Mouse (Mus musculus) embryonic facial prominence, embryonic 11.5 days (tissue): ENCODE results near the gene Dtnb. TPM values are rescaled to one million over a fixed set of nuclear protein-coding genes. Genes with fewer than 3 reads are reported as not detected.

Experiments used
- ATAC-seq: fragments of 200-750 bp; cut with Nextera tagmentation; replicated peaks from 2 replicates; pipeline ENCODE4 v1.8.0; 2017; ENCODE audit warnings: low read depth; ENCODE audit not compliant: insufficient number of reproducible peaks, low FRiP score, low TSS enrichment
- DNase-seq: peaks from one replicate; pipeline ENCODE4 v3.0.0-alpha.2; 2015; ENCODE audit warnings: low spot score
- H3K27ac ChIP-seq: fragments of 300-500 bp; sonication (generic); replicated peaks from 2 replicates; pipeline ENCODE4 v1.5.1; 2014; ENCODE audit warnings: mild to moderate bottlenecking, low read depth, low read length, control low read depth
- H3K27me3 ChIP-seq: fragments of 300-500 bp; sonication (generic); 2 replicates; pipeline ENCODE4 v1.6.1; 2014; ENCODE audit warnings: mild to moderate bottlenecking, low read length, moderate library complexity, mixed read lengths; ENCODE audit not compliant: control insufficient read depth, insufficient read depth
- H3K36me3 ChIP-seq: fragments of 300-500 bp; sonication (generic); replicated peaks from 2 replicates; pipeline ENCODE4 v1.6.1; 2014; ENCODE audit warnings: low read depth, mild to moderate bottlenecking, low read length, moderate library complexity, mixed read lengths; ENCODE audit not compliant: control insufficient read depth, insufficient read depth
- H3K4me1 ChIP-seq: fragments of 300-500 bp; sonication (generic); 2 replicates; pipeline ENCODE4 v1.6.1; 2014; ENCODE audit warnings: low read length, mixed read lengths; ENCODE audit not compliant: control insufficient read depth, insufficient read depth
- H3K4me2 ChIP-seq: fragments of 300-500 bp; sonication (generic); 2 replicates; pipeline ENCODE4 v1.6.1; 2014; ENCODE audit warnings: low read depth, mild to moderate bottlenecking, control low read depth, low read length, moderate library complexity
- H3K4me3 ChIP-seq: fragments of 300-500 bp; sonication (generic); 2 replicates; pipeline ENCODE4 v1.5.1; 2014; ENCODE audit warnings: low read depth, low read length, control low read depth
- H3K9ac ChIP-seq: fragments of 300-500 bp; sonication (generic); replicated peaks from 2 replicates; pipeline ENCODE4 v1.6.1; 2014; ENCODE audit warnings: mild to moderate bottlenecking, control low read depth, low read length
- H3K9me3 ChIP-seq: fragments of 300-500 bp; sonication (generic); replicated peaks from 2 replicates; pipeline ENCODE4 v1.6.1; 2016; ENCODE audit warnings: mild to moderate bottlenecking, low read length, inconsistent platforms, mixed read lengths; ENCODE audit not compliant: control insufficient read depth
- WGBS: fragments of 180-500 bp; shearing (Covaris S2); extraction: QIAGEN DNeasy Blood & Tissue Kit; methylation state at CpG from one replicate; pipeline ENCODE4 v1.1.7; 2014; 5-methylcytosine and 5-hydroxymethylcytosine counted together
- polyA plus RNA-seq: library from polyadenylated mRNA; unstranded; fragments of >200 nt; fragmentation: Nextera tagmentation; extraction: Ambion mirVana; gene quantifications from 2 replicates; pipeline ENCODE4 v1.2.1, GENCODE M21; 2014

Gene Dtnb
- polyA plus RNA-seq, 1 experiment from 2014 or later = 40.4 TPM

DNA sequence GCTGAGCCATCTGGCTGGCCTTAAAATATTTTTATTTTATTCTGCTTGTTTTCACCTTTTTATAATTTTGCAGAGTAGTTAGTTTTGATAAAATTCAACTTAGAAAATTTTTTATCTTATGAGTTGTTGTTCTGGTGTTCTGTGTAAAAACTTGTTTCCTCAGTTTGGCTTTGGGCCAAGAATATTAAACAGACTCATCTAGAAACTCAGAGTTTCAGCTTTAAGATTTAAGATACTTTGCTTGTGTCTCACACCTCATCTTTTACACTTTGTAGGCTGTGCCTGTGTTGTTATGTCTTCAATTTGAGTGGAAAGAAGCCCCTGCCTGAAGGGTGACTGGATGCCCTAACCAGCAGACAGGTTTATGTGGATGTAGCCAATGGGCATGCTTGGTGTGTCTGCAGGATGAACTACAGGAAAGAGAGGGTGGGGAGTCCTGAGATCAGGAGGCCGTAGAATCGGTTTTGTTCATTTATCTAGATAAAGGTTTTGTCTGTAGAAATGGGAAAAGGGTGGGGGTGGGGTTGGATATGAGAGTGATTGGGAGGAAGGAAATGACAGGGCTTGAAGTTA lies 7.9 kb downstream of the Dtnb start:
- ATAC-seq (no peak), DNase-seq (no peak)
- WGBS = 82% methylated on average over 2 of the region's 2 CpGs
- H3K9ac ChIP-seq = no peak overlapping the region
- no peak overlapping the region for H3K4me3 ChIP-seq
- no peak overlapping the region for H3K4me2 ChIP-seq
- no peaks in the 10 kb centered on the region for H3K36me3 ChIP-seq
- no peaks in the 10 kb centered on the region for H3K4me1 ChIP-seq
- H3K27ac ChIP-seq = no peak overlapping the region
- no peaks in the 10 kb centered on the region for H3K9me3 ChIP-seq
- no peaks in the 10 kb centered on the region for H3K27me3 ChIP-seq

- H3K4me2 ChIP-seq = no peak overlapping the region
- H3K9me3 ChIP-seq = no peaks in the 10 kb centered on the region
- ATAC-seq (no peak), DNase-seq (no peak)
- no peaks in the 10 kb centered on the region for H3K27me3 ChIP-seq
- H3K36me3 ChIP-seq = no peaks in the 10 kb centered on the region
- no peak overlapping the region for H3K9ac ChIP-seq
- WGBS = 88% methylated on average over 4 of the region's 4 CpGs
- no peak overlapping the region for H3K27ac ChIP-seq
- H3K4me1 ChIP-seq = no peaks in the 10 kb centered on the region; the same call in 1 of the 2 replicates
- H3K4me3 ChIP-seq = no peak overlapping the region
Observed at GRCm38 (mm10) chr12:3582604-3583003, 10.4 kb downstream of the Dtnb start.

GRCm38 (mm10) chr12:3585525-3585924 lies 13.3 kb downstream of the Dtnb start:
- no peak overlapping the region for H3K27ac ChIP-seq
- no peak overlapping the region for H3K9ac ChIP-seq
- H3K4me2 ChIP-seq = no peak overlapping the region
- no peaks in the 10 kb centered on the region for H3K36me3 ChIP-seq
- H3K4me3 ChIP-seq = no peak overlapping the region
- no peaks in the 10 kb centered on the region for H3K9me3 ChIP-seq
- H3K4me1 ChIP-seq = no peaks in the 10 kb centered on the region; the same call in 1 of the 2 replicates
- DNase-seq (no peak), ATAC-seq (no peak)
- WGBS = 68% methylated on average over 4 of the region's 4 CpGs
- H3K27me3 ChIP-seq = no peaks in the 10 kb centered on the region

- no peaks in the 10 kb centered on the region for H3K9me3 ChIP-seq
- no peaks in the 10 kb centered on the region for H3K36me3 ChIP-seq
- WGBS = 94% methylated on average over 1 of the region's 1 CpGs
- H3K9ac ChIP-seq = no peak overlapping the region
- DNase-seq (no peak), ATAC-seq (no peak)
- no peak overlapping the region for H3K27ac ChIP-seq
- no peak overlapping the region for H3K4me2 ChIP-seq
- no peaks in the 10 kb centered on the region; the same call in 1 of the 2 replicates for H3K4me1 ChIP-seq
- no peak overlapping the region for H3K4me3 ChIP-seq
- H3K27me3 ChIP-seq = no peaks in the 10 kb centered on the region
Observed at GRCm38 (mm10) chr12:3587010-3587409, 14.8 kb downstream of the Dtnb start.

- WGBS = 95% methylated on average over 9 of the region's 9 CpGs
- Histone ChIP-seq H3K36me3 (no peaks in the 10 kb centered on the region), H3K4me1 (no peaks in the 10 kb centered on the region; the same call in 1 of the 2 replicates), H3K27me3 (no peaks in the 10 kb centered on the region), H3K27ac (no peak overlapping the region), H3K9ac (no peak overlapping the region), H3K4me3 (no peak overlapping the region), H3K4me2 (no peak overlapping the region), H3K9me3 (no peaks in the 10 kb centered on the region)
- ATAC-seq (no peak), DNase-seq (no peak)
Observed at GRCm38 (mm10) chr12:3590039-3590438, 17.9 kb downstream of the Dtnb start.

GRCm38 (mm10) chr12:3591595-3591994 lies 19.4 kb downstream of the Dtnb start:
- no peaks in the 10 kb centered on the region for H3K9me3 ChIP-seq
- no peaks in the 10 kb centered on the region for H3K4me1 ChIP-seq
- no peak overlapping the region for H3K27ac ChIP-seq
- H3K36me3 ChIP-seq = no peaks in the 10 kb centered on the region
- WGBS = 83% methylated on average over 10 of the region's 10 CpGs
- no peak overlapping the region for H3K4me3 ChIP-seq
- H3K27me3 ChIP-seq = no peaks in the 10 kb centered on the region
- no peak for DNase-seq
- no peak overlapping the region for H3K4me2 ChIP-seq
- ATAC-seq = no peak
- no peak overlapping the region for H3K9ac ChIP-seq

DNA sequence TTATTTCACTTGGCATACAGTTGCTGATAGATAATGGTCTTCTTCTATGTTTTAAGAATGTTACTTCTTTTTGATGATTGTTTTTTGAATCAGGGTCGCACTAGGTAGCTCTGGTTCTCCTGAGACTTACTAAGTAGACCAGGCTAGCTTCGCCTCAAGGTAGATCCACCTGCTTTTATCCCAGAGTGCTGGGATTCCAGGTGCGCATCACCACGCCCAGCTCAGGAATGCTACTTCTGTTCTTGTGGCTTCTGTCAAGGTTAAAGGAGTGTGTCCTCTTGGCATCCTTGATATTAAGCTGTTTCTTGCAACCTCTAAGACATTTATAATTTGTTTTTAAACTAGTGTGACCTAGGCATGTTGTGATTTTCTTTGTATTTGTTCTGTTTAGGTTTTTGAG lies 30.6 kb downstream of the Dtnb start:
- Histone ChIP-seq H3K36me3 (no peaks in the 10 kb centered on the region), H3K9me3 (no peaks in the 10 kb centered on the region), H3K27ac (no peak overlapping the region), H3K4me2 (no peak overlapping the region), H3K4me3 (no peak overlapping the region), H3K27me3 (no peaks in the 10 kb centered on the region), H3K4me1 (no peaks in the 10 kb centered on the region), H3K9ac (no peak overlapping the region)
- DNase-seq (no peak), ATAC-seq (no peak)
- WGBS = 94% methylated on average over 4 of the region's 4 CpGs

DNA sequence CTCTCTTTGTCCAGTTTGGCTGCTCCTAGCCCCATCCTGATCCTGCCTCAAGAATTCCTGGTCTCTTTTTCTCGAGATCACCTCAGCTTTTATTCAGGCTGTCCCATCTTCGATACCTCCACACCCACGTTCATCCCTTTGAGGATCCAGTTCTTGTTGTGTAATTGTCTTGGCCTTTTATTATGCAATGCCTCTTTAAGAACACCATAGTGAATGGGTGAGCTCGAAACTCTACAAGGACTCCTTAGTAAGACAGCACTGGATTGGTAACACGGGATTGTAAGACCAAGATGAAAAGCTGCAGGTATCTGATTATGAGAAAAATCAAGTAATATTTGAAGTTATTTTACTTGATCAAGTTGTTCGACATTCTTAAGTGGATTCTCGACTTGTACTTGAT lies 34.0 kb downstream of the Dtnb start:
- no peak for ATAC-seq
- no peaks in the 10 kb centered on the region for H3K36me3 ChIP-seq
- H3K27me3 ChIP-seq = no peaks in the 10 kb centered on the region
- no peaks in the 10 kb centered on the region for H3K9me3 ChIP-seq
- DNase-seq = no peak
- no peak overlapping the region for H3K4me2 ChIP-seq
- no peaks in the 10 kb centered on the region for H3K4me1 ChIP-seq
- H3K27ac ChIP-seq = no peak overlapping the region
- H3K4me3 ChIP-seq = no peak overlapping the region
- no peak overlapping the region for H3K9ac ChIP-seq
- WGBS = 87% methylated on average over 7 of the region's 7 CpGs
